Mouse (Mus musculus): ENCODE results near the gene Olfr315.

GRCm38 (mm10) chr11:58799747-58800146, 26.8 kb downstream of the Olfr315 start:
- no peak for TF ChIP-seq CTCF (IDR thresholded peaks at IDR 0.05; ENCODE audit: insufficient read depth, low read length)
- TF ChIP-seq POLR2A (IDR thresholded peaks at IDR 0.05; ENCODE audit: borderline replicate concordance, extremely low read depth, low read depth, low read length) = no peak
